Mouse (Mus musculus): Measurements from ENCODE around the gene Gm13694.
"Not testable (repeated sequence)": the region's sequence is repeated elsewhere in the genome, so short reads cannot be mapped to it uniquely, and the experiment has no call there.

- TF ChIP-seq POLR2A (IDR thresholded peaks at IDR 0.05; ENCODE audit: extremely low read depth, insufficient read depth, low read length); CTCF (IDR thresholded peaks at IDR 0.05; ENCODE audit: low read depth, low read length): not testable (repeated sequence)
These were observed 37.6 kb downstream of the Gm13694 start for GRCm38 (mm10) chr2:84016291-84016690.

Data from liver, adult 2 months (tissue).